Mouse (Mus musculus) stomach, embryonic 16.5 days (tissue): ENCODE data around the gene Slc38a10. TPM values are rescaled to one million over a fixed set of nuclear protein-coding genes. Genes with fewer than 3 reads are reported as not detected.

Experiments
- ATAC-seq: fragments of 200-750 bp; cut with Nextera tagmentation; 2 replicates; pipeline ENCODE4 v1.8.0; 2017; ENCODE audit warnings: moderate number of reproducible peaks, moderate TSS enrichment; ENCODE audit not compliant: insufficient read depth, low FRiP score
- H3K27ac ChIP-seq: fragments of 300-500 bp; sonication (generic); 2 replicates; pipeline ENCODE4 v1.5.1; 2014; ENCODE audit warnings: low read length
- H3K27me3 ChIP-seq: fragments of 300-500 bp; sonication (generic); 2 replicates; pipeline ENCODE4 v1.6.1; 2014; ENCODE audit warnings: low read length, control low read depth, mixed read lengths; ENCODE audit not compliant: control insufficient read depth, insufficient read depth
- H3K36me3 ChIP-seq: fragments of 300-500 bp; sonication (generic); 2 replicates; pipeline ENCODE4 v1.6.1; 2014; ENCODE audit warnings: low read length; ENCODE audit not compliant: control insufficient read depth, insufficient read depth
- H3K4me1 ChIP-seq: fragments of 300-500 bp; sonication (generic); 2 replicates; pipeline ENCODE4 v1.6.1; 2014; ENCODE audit warnings: low read length, control low read depth, mixed read lengths; ENCODE audit not compliant: control insufficient read depth, insufficient read depth
- H3K4me2 ChIP-seq: fragments of 300-500 bp; sonication (generic); 2 replicates; pipeline ENCODE4 v1.6.1; 2014; ENCODE audit warnings: low read depth, low read length, mixed read lengths
- H3K4me3 ChIP-seq: fragments of 300-500 bp; sonication (generic); replicated peaks from 2 replicates; pipeline ENCODE4 v1.5.1; 2014; ENCODE audit warnings: mild to moderate bottlenecking, low read length
- H3K9ac ChIP-seq: fragments of 300-500 bp; sonication (generic); 2 replicates; pipeline ENCODE4 v1.6.1; 2014; ENCODE audit warnings: low read length
- H3K9me3 ChIP-seq: fragments of 300-500 bp; sonication (generic); replicated peaks from 2 replicates; pipeline ENCODE4 v1.6.1; 2016; ENCODE audit warnings: low read length, control low read depth; ENCODE audit not compliant: control insufficient read depth
- WGBS: fragments of 180-500 bp; shearing (Covaris S2); extraction: QIAGEN DNeasy Blood & Tissue Kit; methylation state at CpG from one replicate; pipeline ENCODE4 v1.1.7; 2014; 5-methylcytosine and 5-hydroxymethylcytosine counted together
- microRNA-seq: library from miRNA; unstranded; fragments of <30 nt; microRNA quantifications from one replicate; pipeline ENCODE4, GENCODE M21; 2016
- polyA plus RNA-seq: library from polyadenylated mRNA; unstranded; fragments of >200 nt; fragmentation: Nextera tagmentation; extraction: Ambion mirVana; gene quantifications from 2 replicates; pipeline ENCODE4 v1.2.1, GENCODE M21; 2015

Gene Slc38a10
- polyA plus RNA-seq, 1 experiment from 2014 or later: 95.9 TPM

GRCm38 (mm10) chr11:120060634-120061033 lies 90.5 kb downstream of the Slc38a10 start:
- ATAC-seq: no peak
- Histone ChIP-seq H3K4me1 (peaks cover 5% of the 10 kb centered on the region), H3K36me3 (peaks cover 4% of the 10 kb centered on the region; the same call in 1 of the 2 replicates), H3K9me3 (no peaks in the 10 kb centered on the region), H3K4me2 (no peak overlapping the region), H3K4me3 (no peak overlapping the region), H3K9ac (no peak overlapping the region), H3K27me3 (no peaks in the 10 kb centered on the region), H3K27ac (no peak overlapping the region)
- WGBS: 64% methylated on average over 8 of the region's 8 CpGs

DNA sequence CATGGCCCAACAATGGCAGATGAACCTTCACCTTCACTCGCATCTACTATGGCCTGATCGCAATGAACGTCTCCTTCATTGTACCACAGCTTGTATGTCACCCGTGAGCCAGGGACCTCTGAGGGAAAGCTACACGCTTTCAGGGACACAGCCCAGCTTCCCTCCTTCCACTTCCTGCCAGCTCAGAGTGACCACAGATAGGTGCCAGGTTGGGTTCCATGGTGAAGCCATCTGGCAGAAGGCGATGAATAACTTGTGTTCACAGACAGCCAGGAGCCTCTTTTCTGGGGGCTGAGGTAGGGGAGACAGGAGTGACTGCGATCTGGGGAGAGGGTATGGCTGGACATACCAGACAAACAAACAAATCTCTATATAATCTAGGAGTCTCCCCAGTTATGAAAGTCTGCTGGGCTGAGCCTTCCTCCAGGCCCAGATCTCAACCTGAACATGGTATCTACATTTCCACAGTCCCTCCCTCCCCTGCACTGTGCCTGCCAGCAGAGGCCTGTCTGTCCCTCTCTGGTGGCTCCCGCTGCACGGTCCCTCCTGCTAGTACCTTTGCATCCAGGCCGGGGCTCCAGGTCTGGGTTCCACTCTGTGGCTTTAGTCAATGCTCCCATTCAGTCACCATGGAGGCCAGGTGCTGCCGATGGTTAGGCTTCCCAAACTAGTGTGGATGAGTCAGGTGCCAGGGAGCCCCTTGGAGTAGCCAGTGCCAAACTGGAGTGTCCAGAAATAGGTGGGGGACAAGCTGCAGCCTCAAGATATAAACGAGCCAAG lies 95.0 kb downstream of the Slc38a10 start:
- no peak overlapping the region for H3K27ac ChIP-seq
- H3K9ac ChIP-seq: no peak overlapping the region
- 80% methylated on average over 12 of the region's 12 CpGs for WGBS
- peaks cover 10% of the 10 kb centered on the region for H3K4me1 ChIP-seq
- no peak overlapping the region for H3K4me2 ChIP-seq
- no peaks in the 10 kb centered on the region for H3K27me3 ChIP-seq
- ATAC-seq: no peak
- no peaks in the 10 kb centered on the region for H3K36me3 ChIP-seq
- no peak overlapping the region for H3K4me3 ChIP-seq
- H3K9me3 ChIP-seq: no peaks in the 10 kb centered on the region

Small RNAs within 50 kb of the gene (microRNA-seq; reads per million reads assigned to microRNA genes)
- gene Gm25948: not detected

Other genes starting within 250 kb of the Slc38a10 start
- gene Chmp6, start 237.9 kb downstream of the Slc38a10 start, polyA plus RNA-seq: 80.1 and 82.0 TPM in 2 replicates
- gene Baiap2, start 208.6 kb downstream of the Slc38a10 start, polyA plus RNA-seq: 41.4 and 52.6 TPM in 2 replicates
- gene Aatk, start 104.2 kb downstream of the Slc38a10 start, polyA plus RNA-seq: 1.9 and 3.3 TPM in 2 replicates
- 11.8 and 12.0 TPM in 2 replicates for gene Cep131, start 64.5 kb downstream of the Slc38a10 start, polyA plus RNA-seq
- gene Tepsin, start 52.6 kb downstream of the Slc38a10 start, polyA plus RNA-seq: 19.2 and 21.2 TPM in 2 replicates
- gene Ndufaf8, start 52.4 kb downstream of the Slc38a10 start, polyA plus RNA-seq: 69.2 and 69.3 TPM in 2 replicates
- 4.5 and 5.6 TPM in 2 replicates for gene Bahcc1, start 81.6 kb upstream of the Slc38a10 start, polyA plus RNA-seq
- 2,700 and 3,060 TPM in 2 replicates for gene Actg1, start 197.2 kb upstream of the Slc38a10 start, polyA plus RNA-seq
- 0.44 and 0.80 TPM in 2 replicates for gene Fscn2, start 210.2 kb upstream of the Slc38a10 start, polyA plus RNA-seq
- gene Faap100, start 227.4 kb upstream of the Slc38a10 start, polyA plus RNA-seq: 34.5 and 36.1 TPM in 2 replicates